Mouse (Mus musculus): Measurements from ENCODE around the gene Fam173b. TPM values are rescaled to one million over a fixed set of nuclear protein-coding genes. Genes with fewer than 3 reads are reported as not detected.

Fam173b gene
- polyA plus RNA-seq, 1 experiment from 2014 or later, result 11.6 TPM

DNA sequence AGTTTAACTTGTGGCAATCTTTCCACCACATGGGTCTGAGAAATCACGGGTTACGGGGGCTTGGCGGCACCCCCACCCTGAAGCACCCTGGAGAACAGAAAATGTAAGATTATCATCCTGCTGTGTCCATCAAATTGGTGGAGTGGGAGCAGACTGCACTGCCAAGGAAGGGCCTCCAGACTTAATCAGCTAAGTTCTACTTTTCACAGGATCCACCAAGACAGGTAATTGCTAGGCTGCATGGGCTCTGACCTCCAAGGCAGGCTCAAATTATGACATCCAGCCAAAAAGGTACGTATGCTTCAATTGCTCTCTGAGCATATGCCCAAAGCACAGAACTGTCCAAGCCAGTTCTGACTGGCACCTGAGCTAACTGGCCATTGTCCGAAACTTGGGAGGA is 11.5 kb upstream of the Fam173b start:
- Histone ChIP-seq H3K9ac (replicated peaks) (no peak overlapping the region), H3K4me3 (replicated peaks) (no peak overlapping the region), H3K27ac (no peak overlapping the region), H3K9me3 (no peaks in the 10 kb centered on the region), H3K36me3 (peaks cover 64% of the 10 kb centered on the region), H3K27me3 (no peaks in the 10 kb centered on the region), H3K4me1 (replicated peaks) (no peaks in the 10 kb centered on the region), H3K4me2 (replicated peaks) (no peak overlapping the region)
- no peak for ATAC-seq
- 96% methylated on average over 5 of the region's 5 CpGs for WGBS

- Histone ChIP-seq H3K36me3 (peaks cover 87% of the 10 kb centered on the region), H3K27me3 (no peaks in the 10 kb centered on the region), H3K9me3 (no peaks in the 10 kb centered on the region), H3K27ac (no peak overlapping the region), H3K4me3 (replicated peaks) (no peak overlapping the region), H3K9ac (replicated peaks) (no peak overlapping the region), H3K4me1 (replicated peaks) (no peaks in the 10 kb centered on the region), H3K4me2 (replicated peaks) (no peak overlapping the region)
- ATAC-seq, result no peak
- WGBS, result 92% methylated on average over 8 of the region's 8 CpGs
These were observed 9.1 kb upstream of the Fam173b start for GRCm38 (mm10) chr15:31592531-31592930.

- no peak overlapping the region for H3K9ac ChIP-seq (replicated peaks)
- no peak overlapping the region for H3K4me3 ChIP-seq (replicated peaks)
- H3K27me3 ChIP-seq, result no peaks in the 10 kb centered on the region
- ATAC-seq, result no peak
- peaks cover 90% of the 10 kb centered on the region for H3K36me3 ChIP-seq
- H3K27ac ChIP-seq, result no peak overlapping the region
- H3K9me3 ChIP-seq, result no peaks in the 10 kb centered on the region
- H3K4me2 ChIP-seq (replicated peaks), result no peak overlapping the region
- 92% methylated on average over 14 of the region's 14 CpGs for WGBS
- peaks cover 9% of the 10 kb centered on the region for H3K4me1 ChIP-seq (replicated peaks)
These were observed 7.4 kb upstream of the Fam173b start for GRCm38 (mm10) chr15:31594260-31594659.

- Histone ChIP-seq H3K9ac (replicated peaks) (no peak overlapping the region), H3K4me2 (replicated peaks) (no peak overlapping the region), H3K9me3 (no peaks in the 10 kb centered on the region), H3K4me1 (replicated peaks) (peaks cover 23% of the 10 kb centered on the region), H3K27me3 (no peaks in the 10 kb centered on the region), H3K36me3 (peaks cover 76% of the 10 kb centered on the region), H3K4me3 (replicated peaks) (no peak overlapping the region), H3K27ac (no peak overlapping the region)
- no peak for ATAC-seq
- 95% methylated on average over 7 of the region's 7 CpGs for WGBS
These were observed 6.0 kb upstream of the Fam173b start for GRCm38 (mm10) chr15:31595651-31596050.

GRCm38 (mm10) chr15:31599834-31600233 is 1.8 kb upstream of the Fam173b start:
- Histone ChIP-seq H3K27ac (no peak overlapping the region), H3K27me3 (no peaks in the 10 kb centered on the region), H3K4me2 (replicated peaks) (peak overlapping the region; percentile 99), H3K4me3 (replicated peaks) (peak overlapping the region; percentile 92), H3K4me1 (replicated peaks) (peaks cover 34% of the 10 kb centered on the region), H3K9ac (replicated peaks) (no peak overlapping the region), H3K9me3 (no peaks in the 10 kb centered on the region), H3K36me3 (peaks cover 34% of the 10 kb centered on the region)
- 82% methylated on average over 4 of the region's 4 CpGs for WGBS
- no peak for ATAC-seq

- Histone ChIP-seq H3K27ac (peak overlapping the region; percentile 78), H3K4me1 (replicated peaks) (peaks cover 34% of the 10 kb centered on the region), H3K36me3 (peaks cover 20% of the 10 kb centered on the region), H3K4me2 (replicated peaks) (peak overlapping the region; percentile 99), H3K27me3 (no peaks in the 10 kb centered on the region), H3K9me3 (no peaks in the 10 kb centered on the region), H3K4me3 (replicated peaks) (peak overlapping the region; percentile 92), H3K9ac (replicated peaks) (peak overlapping the region; percentile 96)
- 0% methylated on average over 33 of the region's 33 CpGs for WGBS
- ATAC-seq, result peak; percentile 81
These were observed 390 bp upstream of the Fam173b start for GRCm38 (mm10) chr15:31601279-31601645.

DNA sequence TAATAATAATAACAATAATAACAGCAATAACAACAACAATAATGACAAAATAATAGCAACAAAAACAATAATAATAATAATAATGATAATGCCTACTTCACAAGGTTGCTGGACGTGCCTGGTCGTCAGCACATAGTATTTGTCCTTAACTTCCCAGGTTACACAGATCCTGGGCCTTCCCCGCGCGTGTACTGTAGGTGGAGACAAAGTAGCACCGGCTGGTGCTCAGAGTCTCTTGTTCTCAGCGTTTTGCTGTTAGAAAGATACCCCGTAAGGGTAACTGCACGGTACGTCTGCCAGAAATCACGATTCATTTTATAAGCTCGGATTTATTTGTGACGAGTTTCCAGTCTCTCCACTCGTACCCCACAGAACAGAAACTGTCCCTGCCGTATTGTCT is 774 bp downstream of the Fam173b start:
- Histone ChIP-seq H3K4me2 (replicated peaks) (peak overlapping the region; percentile 60), H3K9me3 (no peaks in the 10 kb centered on the region), H3K9ac (replicated peaks) (peak overlapping the region; percentile 90), H3K4me3 (replicated peaks) (peak overlapping the region; percentile 92), H3K27me3 (no peaks in the 10 kb centered on the region), H3K27ac (peak overlapping the region; percentile 92), H3K4me1 (replicated peaks) (peaks cover 35% of the 10 kb centered on the region), H3K36me3 (peaks cover 8% of the 10 kb centered on the region)
- ATAC-seq, result peak; percentile 82
- WGBS, result 5% methylated on average over 15 of the region's 15 CpGs

DNA sequence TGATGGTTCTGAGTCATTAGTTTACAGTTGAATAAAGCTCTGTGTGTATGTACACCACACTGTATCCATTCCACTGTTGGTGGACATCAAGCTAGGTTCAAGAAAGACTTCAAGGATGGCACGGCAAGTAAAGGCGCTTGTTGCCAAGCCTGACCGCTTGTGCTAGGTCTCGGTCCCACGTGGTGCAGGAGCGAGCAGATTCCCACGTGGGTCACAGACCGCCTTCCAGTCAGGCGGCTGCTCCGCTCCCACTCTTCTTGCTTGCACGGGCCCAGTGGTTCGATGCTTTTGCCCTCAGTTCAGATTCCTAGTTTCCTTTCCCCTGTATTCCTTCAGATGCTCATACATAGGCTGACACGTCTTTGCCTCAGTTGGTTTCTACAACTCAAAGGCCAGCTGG is 1.5 kb downstream of the Fam173b start:
- H3K4me2 ChIP-seq (replicated peaks), result peak overlapping the region; percentile 60
- H3K9ac ChIP-seq (replicated peaks), result peak overlapping the region; percentile 90
- peak overlapping the region; percentile 92; the same call in 1 of the 2 replicates for H3K27ac ChIP-seq
- peaks cover 37% of the 10 kb centered on the region for H3K4me1 ChIP-seq (replicated peaks)
- no peaks in the 10 kb centered on the region for H3K27me3 ChIP-seq
- no peak for ATAC-seq
- peak overlapping the region; percentile 92 for H3K4me3 ChIP-seq (replicated peaks)
- 0 out of 2 replicates have a peak, but pooled peaks cover 3% of the 10 kb centered on the region for H3K36me3 ChIP-seq
- 87% methylated on average over 13 of the region's 13 CpGs for WGBS
- H3K9me3 ChIP-seq, result no peaks in the 10 kb centered on the region

- Histone ChIP-seq H3K4me3 (replicated peaks) (no peak overlapping the region), H3K9ac (replicated peaks) (no peak overlapping the region), H3K4me2 (replicated peaks) (no peak overlapping the region), H3K4me1 (replicated peaks) (peaks cover 11% of the 10 kb centered on the region), H3K36me3 (no peaks in the 10 kb centered on the region), H3K9me3 (no peaks in the 10 kb centered on the region), H3K27ac (no peak overlapping the region), H3K27me3 (no peaks in the 10 kb centered on the region)
- 77% methylated on average over 6 of the region's 6 CpGs for WGBS
- ATAC-seq, result no peak
These were observed 5.2 kb downstream of the Fam173b start for GRCm38 (mm10) chr15:31606821-31607220.

GRCm38 (mm10) chr15:31611027-31611426 is 9.4 kb downstream of the Fam173b start:
- no peak overlapping the region for H3K4me3 ChIP-seq (replicated peaks)
- WGBS, result 87% methylated on average over 3 of the region's 3 CpGs
- H3K4me2 ChIP-seq (replicated peaks), result no peak overlapping the region
- H3K36me3 ChIP-seq, result peaks cover 5% of the 10 kb centered on the region; the same call in 1 of the 2 replicates
- H3K4me1 ChIP-seq (replicated peaks), result 0 out of 2 replicates have a peak, but pooled peaks cover 2% of the 10 kb centered on the region
- no peak overlapping the region for H3K27ac ChIP-seq
- peak; percentile 71 for ATAC-seq
- H3K27me3 ChIP-seq, result no peaks in the 10 kb centered on the region
- H3K9ac ChIP-seq (replicated peaks), result no peak overlapping the region
- no peaks in the 10 kb centered on the region for H3K9me3 ChIP-seq

DNA sequence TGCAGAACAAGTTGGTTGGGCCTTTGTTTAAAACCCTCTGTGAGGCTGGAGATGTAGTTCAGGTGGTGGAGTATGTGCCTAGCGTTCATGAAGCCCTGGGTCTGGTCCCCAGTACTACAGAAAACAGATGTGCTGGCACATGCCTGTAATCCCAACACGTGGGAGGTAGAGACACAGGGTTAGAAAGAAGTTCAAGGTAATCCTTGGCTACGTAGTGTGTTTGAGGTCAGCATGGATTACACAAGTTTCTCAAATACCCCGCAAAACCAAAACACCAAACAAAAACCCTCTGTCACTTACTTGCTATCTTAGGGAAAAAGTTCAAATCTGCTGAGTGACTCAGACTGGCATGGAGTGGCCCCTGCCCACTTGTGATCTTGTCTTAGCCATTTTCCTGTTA is 10.3 kb downstream of the Fam173b start:
- no peak for ATAC-seq
- Histone ChIP-seq H3K36me3 (peaks cover 8% of the 10 kb centered on the region; the same call in 1 of the 2 replicates), H3K9ac (replicated peaks) (no peak overlapping the region), H3K4me2 (replicated peaks) (no peak overlapping the region), H3K4me3 (replicated peaks) (no peak overlapping the region), H3K9me3 (no peaks in the 10 kb centered on the region), H3K27me3 (no peaks in the 10 kb centered on the region), H3K27ac (no peak overlapping the region), H3K4me1 (replicated peaks) (0 out of 2 replicates have a peak, but pooled peaks cover 2% of the 10 kb centered on the region)
- 95% methylated on average over 4 of the region's 4 CpGs for WGBS

GRCm38 (mm10) chr15:31613826-31614453 is 12.3 kb downstream of the Fam173b start:
- H3K27me3 ChIP-seq, result no peaks in the 10 kb centered on the region
- no peak for ATAC-seq
- H3K9me3 ChIP-seq, result no peaks in the 10 kb centered on the region
- H3K4me2 ChIP-seq (replicated peaks), result no peak overlapping the region
- no peaks in the 10 kb centered on the region for H3K4me1 ChIP-seq (replicated peaks)
- peaks cover 27% of the 10 kb centered on the region for H3K36me3 ChIP-seq
- H3K9ac ChIP-seq (replicated peaks), result no peak overlapping the region
- H3K27ac ChIP-seq, result no peak overlapping the region
- WGBS, result 93% methylated on average over 6 of the region's 6 CpGs
- no peak overlapping the region for H3K4me3 ChIP-seq (replicated peaks)

GRCm38 (mm10) chr15:31614666-31615065 is 13.0 kb downstream of the Fam173b start:
- no peak for ATAC-seq
- no peak overlapping the region for H3K4me3 ChIP-seq (replicated peaks)
- H3K4me2 ChIP-seq (replicated peaks), result no peak overlapping the region
- 93% methylated on average over 2 of the region's 2 CpGs for WGBS
- H3K36me3 ChIP-seq, result peaks cover 34% of the 10 kb centered on the region
- H3K27me3 ChIP-seq, result no peaks in the 10 kb centered on the region
- no peak overlapping the region for H3K27ac ChIP-seq
- H3K4me1 ChIP-seq (replicated peaks), result no peaks in the 10 kb centered on the region
- no peak overlapping the region for H3K9ac ChIP-seq (replicated peaks)
- no peaks in the 10 kb centered on the region for H3K9me3 ChIP-seq
